8 mouse cellular contexts compared by ENCODE assay signal in the genomic region with DNA sequence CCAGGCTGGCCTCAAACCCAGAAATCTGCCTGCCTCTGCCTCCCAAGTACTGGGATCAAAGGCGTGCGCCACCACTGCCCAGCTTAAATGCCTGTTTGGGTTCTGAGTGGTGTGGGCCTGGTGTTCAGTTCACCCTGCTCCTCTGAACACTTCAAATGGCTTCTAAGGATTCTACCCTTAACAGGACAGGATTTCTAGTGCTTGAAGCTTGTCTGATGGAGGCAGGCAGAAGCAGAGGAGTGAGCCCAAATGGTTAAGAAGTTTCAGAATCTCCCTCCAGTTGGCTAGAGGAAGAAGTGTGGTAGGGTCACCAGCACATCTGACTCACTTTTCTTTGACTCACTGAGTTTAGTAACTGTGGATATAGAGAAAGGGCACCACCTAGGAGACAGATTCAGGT. TPM values are rescaled to one million over a fixed set of nuclear protein-coding genes. Genes with fewer than 3 reads are reported as not detected.
DNase-seq lines count a peak whose midpoint lies in the region; ATAC-seq and TF ChIP-seq lines count a peak whose summit lies in the region.

No protein-coding gene starts in this region.

- no peaks in the 10 kb centered on the region for H3K9me3 ChIP-seq in G1E (replicated peaks)
- no peaks in the 10 kb centered on the region for H3K9me3 ChIP-seq in forebrain, embryonic 13.5 days (replicated peaks)
- no peaks in the 10 kb centered on the region for H3K9me3 ChIP-seq in liver, embryonic 14.5 days (ENCODE audit: control insufficient read depth, low read length)

- peaks cover 68% of the 10 kb centered on the region for H3K36me3 ChIP-seq in G1E (replicated peaks)
- H3K36me3 ChIP-seq in forebrain, embryonic 13.5 days (ENCODE audit: poor library complexity, severe bottlenecking): peaks cover 15% of the 10 kb centered on the region
- H3K36me3 ChIP-seq in liver, embryonic 14.5 days (replicated peaks; ENCODE audit: control insufficient read depth, insufficient read depth, low read depth): peaks cover 20% of the 10 kb centered on the region

- H3K27me3 ChIP-seq in G1E (ENCODE audit: insufficient read depth, low read length): no peaks in the 10 kb centered on the region
- H3K27me3 ChIP-seq in forebrain, embryonic 13.5 days: no peaks in the 10 kb centered on the region
- H3K27me3 ChIP-seq in liver, embryonic 14.5 days (ENCODE audit: control insufficient read depth, insufficient read depth, low read length): no peaks in the 10 kb centered on the region

- TF ChIP-seq EP300 in liver, embryonic 14.5 days (IDR thresholded peaks at IDR 0.05; ENCODE audit: low read depth): no peak

- no peak for TF ChIP-seq CTCF in G1E (IDR thresholded peaks at IDR 0.05; ENCODE audit: low read depth, low read length)
- no peak for TF ChIP-seq CTCF in liver, embryonic 14.5 days (IDR thresholded peaks at IDR 0.05; ENCODE audit: low read depth)

- H3K4me2 ChIP-seq in forebrain, embryonic 13.5 days: peak overlapping the region; percentile 97
- peak overlapping the region; percentile 91 for H3K4me2 ChIP-seq in liver, embryonic 14.5 days (ENCODE audit: low read depth)

- H3K4me3 ChIP-seq in G1E (ENCODE audit: low read depth, low read length): peak overlapping the region; percentile 99
- H3K4me3 ChIP-seq in forebrain, embryonic 13.5 days: 0 out of 2 replicates have a peak overlapping the region, but pooled peaks have one; percentile 39
- H3K4me3 ChIP-seq in liver, embryonic 14.5 days (ENCODE audit: insufficient read depth in 1 of 2, low read depth in 2 of 2, low read length in 2 of 2): peak overlapping the region; percentile 97 to 100; a peak in 3 of 4 replicates

- peak overlapping the region; percentile 76; the same call in 1 of the 2 replicates for H3K27ac ChIP-seq in forebrain, embryonic 13.5 days
- peak overlapping the region; percentile 89 for H3K27ac ChIP-seq in liver, embryonic 14.5 days

- peak overlapping the region; percentile 51; the same call in 1 of the 2 replicates for H3K9ac ChIP-seq in forebrain, embryonic 13.5 days
- H3K9ac ChIP-seq in liver, embryonic 14.5 days (replicated peaks): peak overlapping the region; percentile 100

- ATAC-seq in G1E (ENCODE audit: extremely low read depth, insufficient number of reproducible peaks, low FRiP score, poor library complexity, severe bottlenecking): no peak
- ATAC-seq in forebrain, embryonic 13.5 days: no peak
- no peak for ATAC-seq in liver, embryonic 14.5 days (ENCODE audit: insufficient read depth)

- peaks cover 75% of the 10 kb centered on the region for H3K4me1 ChIP-seq in G1E (ENCODE audit: insufficient read depth, low read depth, low read length)
- H3K4me1 ChIP-seq in forebrain, embryonic 13.5 days: peaks cover 51% of the 10 kb centered on the region
- peaks cover 51 to 60% of the 10 kb centered on the region in 2 experiments for H3K4me1 ChIP-seq in liver, embryonic 14.5 days (replicated peaks; ENCODE audit: control insufficient read depth in 2 of 2, insufficient read depth in 2 of 2, low read length in 1 of 2)

- WGBS in forebrain, embryonic 13.5 days: 94% methylated on average over 2 of the region's 2 CpGs
- 57% methylated on average over 2 of the region's 2 CpGs for WGBS in liver, embryonic 14.5 days (ENCODE audit: insufficient replicate concordance)

- peak; percentile 6 for DNase-seq in kidney, adult 11 months
- no peak for DNase-seq in kidney, adult 8-10 months
- DNase-seq in G1E (ENCODE audit: low spot score): no peak
- no peak for DNase-seq in liver, embryonic 14.5 days (ENCODE audit: low read depth in 3 of 3, low spot score in 3 of 3)
- DNase-seq in right cerebral cortex, adult 2 months (ENCODE audit: low spot score in 2 of 2): no peak
- no peak for DNase-seq in urinary bladder, postnatal 36 days (ENCODE audit: low spot score in 2 of 2)
- no peak for DNase-seq in adrenal gland, postnatal 36 days

RNA-seq across cellular contexts. Expression of a gene that starts 3.3 kb away (rescaled TPM):
- 722 and 799 TPM in 2 replicates for total RNA-seq in G1E (2014; fragmentation: Nextera tagmentation)
- total RNA-seq in G1E (2017): 506 and 578 TPM in 2 replicates
- polyA plus RNA-seq in G1E (2012): 1,810 and 2,017 TPM in 2 replicates
- 106 and 147 TPM in 2 replicates for polyA plus RNA-seq in forebrain, embryonic 13.5 days (2015; fragmentation: Nextera tagmentation; extraction: Ambion mirVana)
- 108 and 167 TPM in 2 replicates for polyA plus RNA-seq in liver, embryonic 14.5 days (2012; rRNA removed)
- polyA plus RNA-seq in liver, embryonic 14.5 days (2014; fragmentation: Nextera tagmentation; extraction: Ambion mirVana): 204 and 256 TPM in 2 replicates
- total RNA-seq in adrenal gland, postnatal 36 days (2021): 100 to 1,000 TPM; 187 TPM

RNA-seq across cellular contexts. Expression of a gene that starts 9.9 kb away (rescaled TPM):
- total RNA-seq in G1E (2014; fragmentation: Nextera tagmentation) (289 and 317 TPM in 2 replicates), G1E (2017) (183 and 204 TPM in 2 replicates)
- 21.2 and 24.9 TPM in 2 replicates for polyA plus RNA-seq in G1E (2012)
- 70.2 and 77.2 TPM in 2 replicates for polyA plus RNA-seq in forebrain, embryonic 13.5 days (2015; fragmentation: Nextera tagmentation; extraction: Ambion mirVana)
- 43.9 and 50.1 TPM in 2 replicates for polyA plus RNA-seq in liver, embryonic 14.5 days (2012; rRNA removed)
- 37.9 and 43.4 TPM in 2 replicates for polyA plus RNA-seq in liver, embryonic 14.5 days (2014; fragmentation: Nextera tagmentation; extraction: Ambion mirVana)
- total RNA-seq in adrenal gland, postnatal 36 days (2021): 100 to 1,000 TPM; 116 to 130 TPM

RNA-seq across cellular contexts. Expression of a gene that starts 20.7 kb away (rescaled TPM):
- total RNA-seq in G1E (2014; fragmentation: Nextera tagmentation) (67.3 and 70.8 TPM in 2 replicates), G1E (2017) (54.1 and 54.9 TPM in 2 replicates)
- 15.8 and 18.3 TPM in 2 replicates for polyA plus RNA-seq in G1E (2012)
- 61.8 and 63.0 TPM in 2 replicates for polyA plus RNA-seq in forebrain, embryonic 13.5 days (2015; fragmentation: Nextera tagmentation; extraction: Ambion mirVana)
- polyA plus RNA-seq in liver, embryonic 14.5 days (2012; rRNA removed): 9.3 and 14.8 TPM in 2 replicates
- polyA plus RNA-seq in liver, embryonic 14.5 days (2014; fragmentation: Nextera tagmentation; extraction: Ambion mirVana): 9.7 and 11.0 TPM in 2 replicates
- 10 to 100 TPM; 20.7 to 22.0 TPM for total RNA-seq in adrenal gland, postnatal 36 days (2021)

RNA-seq across cellular contexts. Expression of a gene that starts 21.1 kb away (rescaled TPM):
- total RNA-seq in G1E (2014; fragmentation: Nextera tagmentation) (14.9 and 20.4 TPM in 2 replicates), G1E (2017) (19.2 and 24.8 TPM in 2 replicates)
- polyA plus RNA-seq in G1E (2012): 28.7 and 38.2 TPM in 2 replicates
- polyA plus RNA-seq in forebrain, embryonic 13.5 days (2015; fragmentation: Nextera tagmentation; extraction: Ambion mirVana): 20.7 and 22.7 TPM in 2 replicates
- polyA plus RNA-seq in liver, embryonic 14.5 days (2012; rRNA removed): 8.9 and 9.2 TPM in 2 replicates
- 3.5 and 3.6 TPM in 2 replicates for polyA plus RNA-seq in liver, embryonic 14.5 days (2014; fragmentation: Nextera tagmentation; extraction: Ambion mirVana)
- 10 to 100 TPM; 14.3 to 16.1 TPM for total RNA-seq in adrenal gland, postnatal 36 days (2021)

RNA-seq across cellular contexts. Expression of a gene that starts 24.0 kb away (rescaled TPM):
- total RNA-seq in G1E (2014; fragmentation: Nextera tagmentation) (41.3 and 44.7 TPM in 2 replicates), G1E (2017) (28.5 and 32.3 TPM in 2 replicates)
- 75.9 and 99.7 TPM in 2 replicates for polyA plus RNA-seq in G1E (2012)
- polyA plus RNA-seq in forebrain, embryonic 13.5 days (2015; fragmentation: Nextera tagmentation; extraction: Ambion mirVana): 14.5 TPM in 2 replicates
- 14.8 and 15.4 TPM in 2 replicates for polyA plus RNA-seq in liver, embryonic 14.5 days (2012; rRNA removed)
- 5.0 and 6.7 TPM in 2 replicates for polyA plus RNA-seq in liver, embryonic 14.5 days (2014; fragmentation: Nextera tagmentation; extraction: Ambion mirVana)
- total RNA-seq in adrenal gland, postnatal 36 days (2021): 10 to 100 TPM; 49.2 to 57.4 TPM

Comparison
In these comparisons a context has a peak if more than half of its experiments do, and no peak if none do; other contexts are left out.
1. H3K4me3 ChIP-seq: peak in every context shown above with its lines; median percentile 99 in G1E; 98 in liver, embryonic 14.5 days; 39 in forebrain, embryonic 13.5 days.